Mouse (Mus musculus): Measurements from ENCODE around the gene Ski. TPM values are rescaled to one million over a fixed set of nuclear protein-coding genes. Genes with fewer than 3 reads are reported as not detected.

Ski gene
- polyA plus RNA-seq, 1 experiment from 2014 or later: 14.5 TPM

DNA sequence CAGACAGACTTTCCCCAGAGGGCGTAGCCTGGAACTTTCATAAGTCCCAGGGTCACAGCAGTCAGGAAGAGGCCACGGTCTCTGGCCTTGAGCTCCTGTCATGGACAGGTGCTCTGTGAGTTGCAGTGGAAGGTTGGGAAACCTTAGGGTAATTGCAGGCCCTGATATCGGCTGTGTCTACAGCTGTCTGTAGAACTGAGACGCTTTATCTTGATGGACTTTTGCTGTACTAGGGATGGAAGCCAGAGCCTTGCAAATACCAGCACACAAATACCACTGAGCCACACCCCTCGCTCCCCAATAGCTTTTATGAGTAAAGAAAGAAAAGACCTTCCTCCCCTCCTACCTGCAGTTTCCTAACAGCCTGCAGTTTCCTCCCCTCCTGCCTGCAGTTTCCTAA is 101.8 kb downstream of the Ski start:
- no peaks in the 10 kb centered on the region for H3K36me3 ChIP-seq (ENCODE audit: insufficient read depth, low read length)
- no peak for ATAC-seq (ENCODE audit: low FRiP score, low TSS enrichment)
- H3K9ac ChIP-seq (replicated peaks; ENCODE audit: low read length): no peak overlapping the region; the same call in 1 of the 2 replicates
- no peak overlapping the region for H3K4me3 ChIP-seq (ENCODE audit: low read length)
- 70% methylated on average over 5 of the region's 5 CpGs for WGBS
- H3K27ac ChIP-seq (ENCODE audit: low read length): peak overlapping the region; percentile 67
- H3K9me3 ChIP-seq (ENCODE audit: low read length): peaks cover 3% of the 10 kb centered on the region; the same call in 1 of the 2 replicates
- H3K4me1 ChIP-seq (ENCODE audit: insufficient read depth, low read length): peaks cover 32% of the 10 kb centered on the region
- no peak overlapping the region for H3K4me2 ChIP-seq (replicated peaks; ENCODE audit: low read depth, low read length)
- no peaks in the 10 kb centered on the region for H3K27me3 ChIP-seq (ENCODE audit: insufficient read depth, low read length)

- ATAC-seq (ENCODE audit: low FRiP score, low TSS enrichment): no peak
- no peaks in the 10 kb centered on the region for H3K27me3 ChIP-seq (ENCODE audit: insufficient read depth, low read length)
- WGBS: 74% methylated on average over 7 of the region's 7 CpGs
- H3K4me3 ChIP-seq (ENCODE audit: low read length): no peak overlapping the region
- H3K9ac ChIP-seq (replicated peaks; ENCODE audit: low read length): no peak overlapping the region
- H3K36me3 ChIP-seq (ENCODE audit: insufficient read depth, low read length): no peaks in the 10 kb centered on the region
- H3K27ac ChIP-seq (ENCODE audit: low read length): peak overlapping the region; percentile 32
- H3K9me3 ChIP-seq (ENCODE audit: low read length): peaks cover 3% of the 10 kb centered on the region; the same call in 1 of the 2 replicates
- no peak overlapping the region for H3K4me2 ChIP-seq (replicated peaks; ENCODE audit: low read depth, low read length)
- H3K4me1 ChIP-seq (ENCODE audit: insufficient read depth, low read length): peaks cover 32% of the 10 kb centered on the region
These were observed 102.4 kb downstream of the Ski start for GRCm38 (mm10) chr4:155120038-155120437.

- 72% methylated on average over 10 of the region's 10 CpGs for WGBS
- no peak overlapping the region for H3K9ac ChIP-seq (replicated peaks; ENCODE audit: low read length)
- no peak overlapping the region for H3K27ac ChIP-seq (ENCODE audit: low read length)
- H3K27me3 ChIP-seq (ENCODE audit: insufficient read depth, low read length): no peaks in the 10 kb centered on the region
- H3K4me3 ChIP-seq (ENCODE audit: low read length): no peak overlapping the region
- no peaks in the 10 kb centered on the region for H3K9me3 ChIP-seq (ENCODE audit: low read length)
- no peaks in the 10 kb centered on the region for H3K36me3 ChIP-seq (ENCODE audit: insufficient read depth, low read length)
- peaks cover 24% of the 10 kb centered on the region for H3K4me1 ChIP-seq (ENCODE audit: insufficient read depth, low read length)
- ATAC-seq (ENCODE audit: low FRiP score, low TSS enrichment): no peak
- no peak overlapping the region for H3K4me2 ChIP-seq (replicated peaks; ENCODE audit: low read depth, low read length)
These were observed 104.1 kb downstream of the Ski start for GRCm38 (mm10) chr4:155118278-155118677.

- H3K4me2 ChIP-seq (replicated peaks; ENCODE audit: low read depth, low read length): no peak overlapping the region
These were observed 104.9 kb downstream of the Ski start for GRCm38 (mm10) chr4:155117396-155117978.

DNA sequence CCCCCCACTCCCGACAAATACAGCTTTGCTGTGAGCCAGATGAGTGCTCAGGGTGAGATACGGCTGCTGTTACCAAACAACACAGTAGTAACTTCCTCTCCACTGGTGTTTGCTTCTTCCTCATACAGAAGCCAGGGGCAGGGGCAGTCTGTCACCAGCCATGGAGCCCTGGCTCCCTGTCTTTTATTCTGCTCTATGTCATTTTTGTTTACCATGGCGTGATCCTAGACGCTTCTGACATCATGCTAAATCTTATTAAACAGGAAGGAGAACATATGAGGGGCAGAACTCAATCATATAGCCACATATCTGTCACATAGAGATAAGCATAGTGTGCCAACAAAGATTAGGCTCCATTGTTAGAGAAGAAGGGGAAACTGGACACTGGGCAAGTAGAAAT is 105.8 kb downstream of the Ski start:
- ATAC-seq (ENCODE audit: low FRiP score, low TSS enrichment): no peak
- H3K4me3 ChIP-seq (ENCODE audit: low read length): no peak overlapping the region
- WGBS: 72% methylated on average over 4 of the region's 4 CpGs
- no peaks in the 10 kb centered on the region for H3K27me3 ChIP-seq (ENCODE audit: insufficient read depth, low read length)
- no peaks in the 10 kb centered on the region for H3K9me3 ChIP-seq (ENCODE audit: low read length)
- no peak overlapping the region for H3K9ac ChIP-seq (replicated peaks; ENCODE audit: low read length)
- H3K36me3 ChIP-seq (ENCODE audit: insufficient read depth, low read length): no peaks in the 10 kb centered on the region
- peaks cover 9% of the 10 kb centered on the region; the same call in 1 of the 2 replicates for H3K4me1 ChIP-seq (ENCODE audit: insufficient read depth, low read length)
- H3K27ac ChIP-seq (ENCODE audit: low read length): no peak overlapping the region
- H3K4me2 ChIP-seq (replicated peaks; ENCODE audit: low read depth, low read length): no peak overlapping the region

More at GRCm38 (mm10) chr4:155117396-155117978, 104.9 kb downstream of the Ski start:
- ATAC-seq (ENCODE audit: low FRiP score, low TSS enrichment): no peak
- Histone ChIP-seq H3K27me3 (ENCODE audit: insufficient read depth, low read length) (no peaks in the 10 kb centered on the region), H3K9me3 (ENCODE audit: low read length) (no peaks in the 10 kb centered on the region), H3K36me3 (ENCODE audit: insufficient read depth, low read length) (no peaks in the 10 kb centered on the region), H3K4me3 (ENCODE audit: low read length) (no peak overlapping the region), H3K4me1 (ENCODE audit: insufficient read depth, low read length) (peaks cover 16% of the 10 kb centered on the region), H3K27ac (ENCODE audit: low read length) (no peak overlapping the region), H3K9ac (replicated peaks; ENCODE audit: low read length) (no peak overlapping the region)
- 81% methylated on average over 6 of the region's 6 CpGs for WGBS

DNA sequence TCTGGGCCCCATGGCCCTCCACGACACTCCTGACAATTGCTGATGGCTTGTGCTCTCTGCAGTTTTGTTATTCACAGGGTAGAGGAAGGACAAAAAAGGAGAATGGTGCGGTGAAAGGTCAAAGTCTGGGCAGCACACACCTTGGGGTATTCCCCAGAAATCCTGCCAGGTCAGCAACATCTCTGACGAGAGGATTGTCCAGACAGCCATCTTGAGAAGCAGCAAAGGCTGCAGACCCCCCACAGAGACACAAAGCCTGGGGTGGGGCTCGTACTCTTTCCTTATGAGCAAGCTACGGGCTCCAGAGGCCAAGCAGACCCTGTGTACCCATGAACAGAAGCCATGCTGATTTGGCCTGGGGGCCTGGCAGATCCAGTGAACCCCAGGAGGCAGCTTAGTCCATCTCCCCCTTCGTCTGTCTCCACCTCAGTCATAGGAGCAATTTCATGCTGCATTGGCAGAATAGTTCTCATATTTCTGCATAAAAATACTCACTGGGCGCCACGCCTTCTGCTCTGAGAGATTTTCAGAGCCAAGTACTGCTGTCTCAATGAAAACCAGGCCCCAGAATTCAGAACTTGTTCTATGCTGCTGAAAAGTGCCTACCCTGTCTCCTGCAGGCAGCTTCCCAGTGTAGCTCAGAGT is 108.5 kb downstream of the Ski start:
- H3K27ac ChIP-seq (ENCODE audit: low read length): no peak overlapping the region
- no peak overlapping the region for H3K9ac ChIP-seq (replicated peaks; ENCODE audit: low read length)
- WGBS: 69% methylated on average over 8 of the region's 8 CpGs
- no peaks in the 10 kb centered on the region for H3K27me3 ChIP-seq (ENCODE audit: insufficient read depth, low read length)
- no peak for ATAC-seq (ENCODE audit: low FRiP score, low TSS enrichment)
- H3K4me2 ChIP-seq (replicated peaks; ENCODE audit: low read depth, low read length): no peak overlapping the region
- peaks cover 12% of the 10 kb centered on the region for H3K4me1 ChIP-seq (ENCODE audit: insufficient read depth, low read length)
- no peaks in the 10 kb centered on the region for H3K36me3 ChIP-seq (ENCODE audit: insufficient read depth, low read length)
- no peaks in the 10 kb centered on the region for H3K9me3 ChIP-seq (ENCODE audit: low read length)
- H3K4me3 ChIP-seq (ENCODE audit: low read length): no peak overlapping the region

DNA sequence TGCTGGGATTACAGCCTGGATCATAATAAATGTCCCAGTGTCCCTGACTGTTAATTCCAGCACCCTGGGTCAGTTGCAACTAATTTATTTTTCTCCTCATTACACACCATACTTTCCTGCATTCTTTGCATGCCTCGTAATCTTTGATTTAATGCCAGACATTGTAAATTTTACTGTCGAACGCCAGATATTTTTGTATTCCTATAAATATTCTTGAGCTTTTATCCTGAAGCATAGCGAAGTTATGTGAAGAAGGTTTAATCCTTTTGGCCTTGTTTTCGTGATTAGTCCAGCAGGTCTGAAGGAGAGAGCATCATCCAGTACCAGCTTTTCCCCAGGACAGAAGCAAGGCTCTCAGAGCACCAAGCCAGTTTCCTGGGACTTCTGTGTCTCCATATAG is 112.9 kb downstream of the Ski start:
- Histone ChIP-seq H3K9me3 (ENCODE audit: low read length) (no peaks in the 10 kb centered on the region), H3K27me3 (ENCODE audit: insufficient read depth, low read length) (no peaks in the 10 kb centered on the region), H3K4me2 (replicated peaks; ENCODE audit: low read depth, low read length) (no peak overlapping the region), H3K4me1 (ENCODE audit: insufficient read depth, low read length) (peaks cover 12% of the 10 kb centered on the region), H3K9ac (replicated peaks; ENCODE audit: low read length) (0 out of 2 replicates have a peak overlapping the region, but pooled peaks have one; percentile 37), H3K4me3 (ENCODE audit: low read length) (no peak overlapping the region), H3K27ac (ENCODE audit: low read length) (peak overlapping the region; percentile 57; the same call in 1 of the 2 replicates), H3K36me3 (ENCODE audit: insufficient read depth, low read length) (no peaks in the 10 kb centered on the region)
- 41% methylated on average over 5 of the region's 5 CpGs for WGBS
- ATAC-seq (ENCODE audit: low FRiP score, low TSS enrichment): no peak

DNA sequence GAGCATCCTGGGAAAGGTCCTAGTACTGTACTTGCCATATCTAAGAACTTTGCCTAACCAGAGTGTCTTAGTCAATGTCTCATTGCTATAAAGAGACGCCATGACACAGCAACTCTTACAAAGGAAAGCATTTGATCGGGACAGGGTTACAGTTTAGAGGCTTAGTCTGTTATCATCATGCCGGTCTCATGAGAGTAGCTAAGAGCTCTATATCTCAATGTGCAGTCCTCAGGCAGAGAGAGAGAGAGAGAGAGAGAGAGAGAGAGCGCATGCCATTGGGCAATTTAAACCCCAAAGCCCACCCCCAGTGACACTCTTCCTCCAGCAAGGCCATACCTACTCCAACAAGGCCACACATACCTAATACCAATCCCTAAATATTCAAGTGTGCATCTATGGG is 114.5 kb downstream of the Ski start:
- 96% methylated on average over 4 of the region's 4 CpGs for WGBS
- no peak overlapping the region for H3K27ac ChIP-seq (ENCODE audit: low read length)
- no peak overlapping the region for H3K4me3 ChIP-seq (ENCODE audit: low read length)
- no peaks in the 10 kb centered on the region for H3K36me3 ChIP-seq (ENCODE audit: insufficient read depth, low read length)
- peaks cover 12% of the 10 kb centered on the region for H3K4me1 ChIP-seq (ENCODE audit: insufficient read depth, low read length)
- no peak for ATAC-seq (ENCODE audit: low FRiP score, low TSS enrichment)
- H3K9me3 ChIP-seq (ENCODE audit: low read length): no peaks in the 10 kb centered on the region
- no peak overlapping the region for H3K9ac ChIP-seq (replicated peaks; ENCODE audit: low read length)
- H3K4me2 ChIP-seq (replicated peaks; ENCODE audit: low read depth, low read length): no peak overlapping the region
- no peaks in the 10 kb centered on the region for H3K27me3 ChIP-seq (ENCODE audit: insufficient read depth, low read length)

Measured in kidney, embryonic 16.5 days (tissue).